Mouse (Mus musculus) heart, postnatal 10 days (tissue): ENCODE measurements at regions not wholly inside any gene's neighbourhood (a gene's known extent, or its start where the extent isn't known, plus 50 kb on each side); places are given as distances from the start of the nearest gene placed in this dataset.
A peak's percentile ranks its signal among the peaks of the same experiment; 100 is the strongest.

Experiments used
- DNase-seq, 2 experiments: peaks; one replicate each; pipeline ENCODE4 v3.0.0; 2021
- intact Hi-C: fragments of 180-260 bp; cut with DNase I; formaldehyde crosslinking; loops from one replicate; pipeline ENCODE4 v1.15.1; 2025

GRCm38 (mm10) chr17:80891656-80892055 is 52.8 kb upstream of the Tmem178 start:
- DNase-seq, result peak; percentile 44 to 49
- intact Hi-C loops, result no loop called here

GRCm38 (mm10) chr17:80889095-80889494 is 55.3 kb upstream of the Tmem178 start:
- intact Hi-C loops, result no loop called here
- no peak for DNase-seq

GRCm38 (mm10) chr17:80887749-80888119 is 56.7 kb upstream of the Tmem178 start:
- DNase-seq, result peak; percentile 36 to 46
- intact Hi-C loops, result no loop called here

GRCm38 (mm10) chr17:80887021-80887748 is 57.2 kb upstream of the Tmem178 start:
- intact Hi-C loops, result no loop called here
- no peak for DNase-seq

GRCm38 (mm10) chr17:80886211-80886701 is 58.2 kb upstream of the Tmem178 start:
- intact Hi-C loops, result no loop called here
- peak; percentile 20 to 22 for DNase-seq

- DNase-seq, result no peak
- intact Hi-C loops, result no loop called here
Observed at GRCm38 (mm10) chr17:80885706-80886105, 58.7 kb upstream of the Tmem178 start.

- intact Hi-C loops, result no loop called here
- no peak for DNase-seq
Observed at GRCm38 (mm10) chr17:80884886-80885285, 59.5 kb upstream of the Tmem178 start.

- DNase-seq, result no peak
- intact Hi-C loops, result no loop called here
Observed at GRCm38 (mm10) chr17:80882476-80882875, 62.0 kb upstream of the Tmem178 start.

GRCm38 (mm10) chr17:80880325-80880724 is 64.1 kb upstream of the Tmem178 start:
- intact Hi-C loops, result no loop called here
- DNase-seq, result no peak

GRCm38 (mm10) chr17:80875352-80876044 is 68.9 kb upstream of the Tmem178 start:
- intact Hi-C loops, result loop anchor here (1.0 kb wide), 1 partner anchor 107 kb away; no protein-coding TSS in a partner anchor
- peak; percentile 57 to 64 for DNase-seq

GRCm38 (mm10) chr17:80870965-80871364 is 73.5 kb upstream of the Tmem178 start:
- intact Hi-C loops, result loop anchor here (5.0 kb wide), 1 partner anchor 146 kb away; no protein-coding TSS in a partner anchor
- DNase-seq, result no peak

- no peak for DNase-seq
- intact Hi-C loops, result no loop called here
Observed at GRCm38 (mm10) chr17:80862338-80862737, 82.1 kb upstream of the Tmem178 start.

- intact Hi-C loops, result no loop called here
- peak; percentile 55 to 63 for DNase-seq
Observed at GRCm38 (mm10) chr17:80846996-80847810, 97.2 kb upstream of the Tmem178 start.

- intact Hi-C loops, result no loop called here
- DNase-seq, result no peak
Observed at GRCm38 (mm10) chr17:80845349-80845748, 99.1 kb upstream of the Tmem178 start.

GRCm38 (mm10) chr17:80841903-80842302 is 102.5 kb upstream of the Tmem178 start:
- intact Hi-C loops, result no loop called here
- DNase-seq, result no peak

- intact Hi-C loops, result no loop called here
- DNase-seq, result no peak
Observed at GRCm38 (mm10) chr17:80840896-80841295, 103.5 kb upstream of the Tmem178 start.

GRCm38 (mm10) chr17:80840452-80840851 is 104.0 kb upstream of the Tmem178 start:
- intact Hi-C loops, result no loop called here
- no peak for DNase-seq

- DNase-seq, result no peak
Observed at GRCm38 (mm10) chr17:80834701-80835100, 106.4 kb upstream of the Map4k3 start.

GRCm38 (mm10) chr17:80834176-80834517 is 105.9 kb upstream of the Map4k3 start:
- intact Hi-C loops, result loop anchor here (5.0 kb wide), 1 partner anchor 148 kb away; no protein-coding TSS in a partner anchor
- DNase-seq, result no peak

More at GRCm38 (mm10) chr17:80834701-80835100, 106.4 kb upstream of the Map4k3 start:
- intact Hi-C loops, result loop anchor here (5.0 kb wide), 1 partner anchor 148 kb away; no protein-coding TSS in a partner anchor

GRCm38 (mm10) chr17:80833355-80834175 is 105.3 kb upstream of the Map4k3 start:
- intact Hi-C loops, result loop anchor here (5.0 kb wide), 1 partner anchor 149 kb away; no protein-coding TSS in a partner anchor
- DNase-seq, result no peak
